Mouse (Mus musculus): Measurements from ENCODE around the gene Rdm1. TPM values are rescaled to one million over a fixed set of nuclear protein-coding genes. Genes with fewer than 3 reads are reported as not detected.

The Rdm1 gene
- polyA plus RNA-seq, 1 experiment from 2014 or later, result 21.7 TPM

DNA sequence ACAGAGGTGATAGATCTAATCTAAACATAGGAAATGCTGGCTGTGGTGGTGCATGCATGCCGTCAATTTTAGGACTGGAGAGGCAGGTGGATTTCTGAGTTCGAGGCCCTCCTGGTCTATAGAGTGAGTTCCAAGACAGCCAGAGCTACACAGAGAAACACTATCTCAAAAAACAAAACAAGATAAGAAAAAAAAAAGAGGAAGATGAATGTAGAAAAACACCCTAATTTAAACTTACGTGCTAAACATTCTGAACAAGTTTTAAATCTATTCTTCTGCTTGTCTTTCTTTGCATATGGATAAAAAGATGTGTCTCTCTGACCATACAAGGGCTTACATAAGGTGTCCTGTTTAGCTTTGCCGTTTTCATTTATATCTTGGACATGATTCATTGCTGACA, 44.3 kb downstream of the Rdm1 start:
- H3K9ac ChIP-seq (ENCODE audit: low read depth, low read length), result no peak overlapping the region
- H3K27ac ChIP-seq (ENCODE audit: low read depth, low read length), result no peak overlapping the region
- peaks cover 3% of the 10 kb centered on the region; the same call in 1 of the 2 replicates for H3K4me1 ChIP-seq (ENCODE audit: control insufficient read depth, insufficient read depth, low read depth, low read length)
- no peak for ATAC-seq
- WGBS, result 87% methylated on average over 4 of the region's 4 CpGs
- no peak overlapping the region for H3K4me3 ChIP-seq (ENCODE audit: low read length)
- no peaks in the 10 kb centered on the region for H3K9me3 ChIP-seq (ENCODE audit: control insufficient read depth, low read length)
- no peaks in the 10 kb centered on the region for H3K27me3 ChIP-seq (replicated peaks; ENCODE audit: control insufficient read depth, insufficient read depth, low read length)
- no peaks in the 10 kb centered on the region for H3K36me3 ChIP-seq (ENCODE audit: control insufficient read depth, insufficient read depth, low read length)
- no peak overlapping the region for H3K4me2 ChIP-seq (ENCODE audit: low read length)

DNA sequence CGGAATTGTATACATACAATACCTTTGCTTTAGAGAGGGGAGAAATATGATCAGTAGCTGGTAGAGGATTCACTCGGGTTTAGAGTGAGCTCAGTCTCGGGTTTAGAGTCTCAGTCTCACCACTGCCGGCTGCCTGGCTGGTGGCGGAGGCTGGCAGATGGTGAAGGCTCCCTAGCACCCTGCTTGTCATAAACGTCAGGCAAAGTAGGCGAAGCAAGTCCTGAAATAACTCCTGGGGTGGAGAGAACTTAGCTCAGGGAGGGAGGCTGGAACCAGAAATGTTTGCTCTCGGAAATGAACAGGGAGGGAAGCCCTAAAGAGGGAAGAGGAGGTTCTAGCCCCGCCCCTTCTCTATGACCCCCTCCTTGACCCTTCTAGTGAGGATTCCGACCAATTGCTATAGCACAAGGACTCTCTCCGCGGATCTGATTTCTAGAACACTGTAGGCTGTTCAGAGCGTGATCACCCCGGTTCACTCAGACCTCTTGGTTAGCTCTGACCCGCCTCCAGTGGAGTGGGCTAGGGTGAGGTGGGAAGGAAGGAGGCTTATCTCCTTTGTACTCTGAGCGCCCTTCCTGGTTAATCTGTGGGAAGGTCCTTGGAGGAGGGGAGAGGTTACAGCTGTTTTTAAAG, 46.1 kb downstream of the Rdm1 start:
- no peaks in the 10 kb centered on the region for H3K36me3 ChIP-seq (ENCODE audit: control insufficient read depth, insufficient read depth, low read length)
- ATAC-seq, result no peak
- H3K9me3 ChIP-seq (ENCODE audit: control insufficient read depth, low read length), result no peaks in the 10 kb centered on the region
- H3K9ac ChIP-seq (ENCODE audit: low read depth, low read length), result no peak overlapping the region
- H3K4me2 ChIP-seq (ENCODE audit: low read length), result no peak overlapping the region
- H3K27me3 ChIP-seq (replicated peaks; ENCODE audit: control insufficient read depth, insufficient read depth, low read length), result no peaks in the 10 kb centered on the region
- 45% methylated on average over 16 of the region's 16 CpGs for WGBS
- no peak overlapping the region for H3K27ac ChIP-seq (ENCODE audit: low read depth, low read length)
- no peak overlapping the region for H3K4me3 ChIP-seq (ENCODE audit: low read length)
- peaks cover 1% of the 10 kb centered on the region; the same call in 1 of the 2 replicates for H3K4me1 ChIP-seq (ENCODE audit: control insufficient read depth, insufficient read depth, low read depth, low read length)

- Histone ChIP-seq H3K4me3 (ENCODE audit: low read length) (no peak overlapping the region), H3K4me2 (ENCODE audit: low read length) (no peak overlapping the region), H3K27ac (ENCODE audit: low read depth, low read length) (no peak overlapping the region), H3K9ac (ENCODE audit: low read depth, low read length) (no peak overlapping the region), H3K36me3 (ENCODE audit: control insufficient read depth, insufficient read depth, low read length) (no peaks in the 10 kb centered on the region), H3K4me1 (ENCODE audit: control insufficient read depth, insufficient read depth, low read depth, low read length) (no peaks in the 10 kb centered on the region), H3K9me3 (ENCODE audit: control insufficient read depth, low read length) (no peaks in the 10 kb centered on the region), H3K27me3 (replicated peaks; ENCODE audit: control insufficient read depth, insufficient read depth, low read length) (no peaks in the 10 kb centered on the region)
- 88% methylated on average over 5 of the region's 5 CpGs for WGBS
- no peak for ATAC-seq
Measured at GRCm38 (mm10) chr11:101674106-101674505, 47.1 kb downstream of the Rdm1 start.

DNA sequence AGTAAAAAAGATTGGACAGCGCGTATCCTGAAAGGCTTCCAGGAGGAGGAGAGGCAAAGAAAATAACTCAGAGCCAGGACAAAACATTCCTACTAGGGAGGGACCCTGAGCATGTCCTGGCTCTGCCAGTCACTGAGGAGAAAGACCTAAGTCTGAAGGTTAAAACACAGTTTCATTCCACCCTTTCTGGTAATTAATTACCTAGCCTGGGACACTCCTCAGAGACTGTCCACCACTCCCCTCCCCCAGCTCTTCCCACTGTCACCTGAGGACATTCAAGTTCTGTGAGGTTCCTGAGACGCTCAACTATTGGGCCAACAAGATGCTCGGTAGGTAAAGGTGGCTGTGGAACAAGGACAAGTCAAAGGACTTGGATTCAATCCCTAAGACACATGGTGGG, 48.4 kb downstream of the Rdm1 start:
- Histone ChIP-seq H3K9me3 (ENCODE audit: control insufficient read depth, low read length) (no peaks in the 10 kb centered on the region), H3K4me3 (ENCODE audit: low read length) (no peak overlapping the region), H3K27ac (ENCODE audit: low read depth, low read length) (no peak overlapping the region), H3K36me3 (ENCODE audit: control insufficient read depth, insufficient read depth, low read length) (no peaks in the 10 kb centered on the region), H3K27me3 (replicated peaks; ENCODE audit: control insufficient read depth, insufficient read depth, low read length) (no peaks in the 10 kb centered on the region), H3K4me2 (ENCODE audit: low read length) (no peak overlapping the region), H3K9ac (ENCODE audit: low read depth, low read length) (no peak overlapping the region), H3K4me1 (ENCODE audit: control insufficient read depth, insufficient read depth, low read depth, low read length) (no peaks in the 10 kb centered on the region)
- WGBS, result 93% methylated on average over 4 of the region's 4 CpGs
- ATAC-seq, result no peak

- Histone ChIP-seq H3K4me3 (ENCODE audit: low read length) (no peak overlapping the region), H3K4me2 (ENCODE audit: low read length) (no peak overlapping the region), H3K36me3 (ENCODE audit: control insufficient read depth, insufficient read depth, low read length) (no peaks in the 10 kb centered on the region), H3K9me3 (ENCODE audit: control insufficient read depth, low read length) (no peaks in the 10 kb centered on the region), H3K27ac (ENCODE audit: low read depth, low read length) (no peak overlapping the region), H3K4me1 (ENCODE audit: control insufficient read depth, insufficient read depth, low read depth, low read length) (no peaks in the 10 kb centered on the region), H3K9ac (ENCODE audit: low read depth, low read length) (no peak overlapping the region), H3K27me3 (replicated peaks; ENCODE audit: control insufficient read depth, insufficient read depth, low read length) (no peaks in the 10 kb centered on the region)
- ATAC-seq, result no peak
- WGBS, result 84% methylated on average over 12 of the region's 12 CpGs
Measured at GRCm38 (mm10) chr11:101677655-101678054, 50.7 kb downstream of the Rdm1 start.

GRCm38 (mm10) chr11:101678770-101679169, 51.8 kb downstream of the Rdm1 start:
- 67% methylated on average over 5 of the region's 5 CpGs for WGBS
- no peak overlapping the region for H3K9ac ChIP-seq (ENCODE audit: low read depth, low read length)
- no peaks in the 10 kb centered on the region for H3K27me3 ChIP-seq (replicated peaks; ENCODE audit: control insufficient read depth, insufficient read depth, low read length)
- no peak overlapping the region for H3K27ac ChIP-seq (ENCODE audit: low read depth, low read length)
- H3K4me3 ChIP-seq (ENCODE audit: low read length), result no peak overlapping the region
- H3K36me3 ChIP-seq (ENCODE audit: control insufficient read depth, insufficient read depth, low read length), result no peaks in the 10 kb centered on the region
- no peak for ATAC-seq
- no peak overlapping the region for H3K4me2 ChIP-seq (ENCODE audit: low read length)
- no peaks in the 10 kb centered on the region for H3K9me3 ChIP-seq (ENCODE audit: control insufficient read depth, low read length)
- no peaks in the 10 kb centered on the region for H3K4me1 ChIP-seq (ENCODE audit: control insufficient read depth, insufficient read depth, low read depth, low read length)

DNA sequence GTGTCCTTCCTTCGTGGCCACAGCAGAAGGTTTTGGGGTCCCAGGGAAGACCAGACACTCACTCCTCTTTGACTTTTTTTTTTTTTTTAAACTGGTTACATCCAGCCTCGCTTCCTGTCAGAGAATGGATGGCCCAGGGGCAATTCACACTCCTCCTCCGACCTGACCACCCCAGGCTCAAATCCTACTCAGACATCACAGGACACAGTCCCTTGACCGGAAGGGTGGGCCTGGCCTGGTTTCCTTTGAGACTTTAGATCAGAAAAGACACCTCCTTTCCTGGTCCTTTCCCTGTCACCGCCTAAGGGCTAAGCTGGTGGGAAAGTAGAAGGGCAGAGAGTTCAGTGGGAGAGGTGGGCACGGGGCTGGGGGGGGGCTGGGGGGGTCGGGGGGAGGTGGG, 52.9 kb downstream of the Rdm1 start:
- no peak overlapping the region for H3K4me3 ChIP-seq (ENCODE audit: low read length)
- no peak overlapping the region for H3K27ac ChIP-seq (ENCODE audit: low read depth, low read length)
- H3K9ac ChIP-seq (ENCODE audit: low read depth, low read length), result no peak overlapping the region
- H3K9me3 ChIP-seq (ENCODE audit: control insufficient read depth, low read length), result no peaks in the 10 kb centered on the region
- no peaks in the 10 kb centered on the region for H3K27me3 ChIP-seq (replicated peaks; ENCODE audit: control insufficient read depth, insufficient read depth, low read length)
- 62% methylated on average over 6 of the region's 7 CpGs for WGBS
- no peaks in the 10 kb centered on the region for H3K36me3 ChIP-seq (ENCODE audit: control insufficient read depth, insufficient read depth, low read length)
- no peak for ATAC-seq
- H3K4me2 ChIP-seq (ENCODE audit: low read length), result no peak overlapping the region
- H3K4me1 ChIP-seq (ENCODE audit: control insufficient read depth, insufficient read depth, low read depth, low read length), result no peaks in the 10 kb centered on the region

- Histone ChIP-seq H3K4me2 (ENCODE audit: low read length) (no peak overlapping the region), H3K27me3 (replicated peaks; ENCODE audit: control insufficient read depth, insufficient read depth, low read length) (no peaks in the 10 kb centered on the region), H3K36me3 (ENCODE audit: control insufficient read depth, insufficient read depth, low read length) (no peaks in the 10 kb centered on the region), H3K27ac (ENCODE audit: low read depth, low read length) (no peak overlapping the region), H3K9ac (ENCODE audit: low read depth, low read length) (no peak overlapping the region), H3K4me3 (ENCODE audit: low read length) (no peak overlapping the region), H3K9me3 (ENCODE audit: control insufficient read depth, low read length) (no peaks in the 10 kb centered on the region), H3K4me1 (ENCODE audit: control insufficient read depth, insufficient read depth, low read depth, low read length) (no peaks in the 10 kb centered on the region)
- WGBS, result 26% methylated on average over 3 of the region's 3 CpGs
- ATAC-seq, result no peak
Measured at GRCm38 (mm10) chr11:101680634-101681325, 53.8 kb downstream of the Rdm1 start.

GRCm38 (mm10) chr11:101681968-101682367, 55.0 kb downstream of the Rdm1 start:
- H3K4me3 ChIP-seq (ENCODE audit: low read length), result no peak overlapping the region
- H3K4me1 ChIP-seq (ENCODE audit: control insufficient read depth, insufficient read depth, low read depth, low read length), result no peaks in the 10 kb centered on the region
- H3K27me3 ChIP-seq (replicated peaks; ENCODE audit: control insufficient read depth, insufficient read depth, low read length), result no peaks in the 10 kb centered on the region
- WGBS, result 82% methylated on average over 1 of the region's 1 CpGs
- H3K9me3 ChIP-seq (ENCODE audit: control insufficient read depth, low read length), result no peaks in the 10 kb centered on the region
- no peak overlapping the region for H3K4me2 ChIP-seq (ENCODE audit: low read length)
- H3K27ac ChIP-seq (ENCODE audit: low read depth, low read length), result no peak overlapping the region
- no peak for ATAC-seq
- H3K36me3 ChIP-seq (ENCODE audit: control insufficient read depth, insufficient read depth, low read length), result no peaks in the 10 kb centered on the region
- H3K9ac ChIP-seq (ENCODE audit: low read depth, low read length), result no peak overlapping the region
